Mouse (Mus musculus) forebrain, embryonic 16.5 days (tissue): ENCODE measurements around the gene Glrx5. TPM values are rescaled to one million over a fixed set of nuclear protein-coding genes. Genes with fewer than 3 reads are reported as not detected.

Experiments
- ATAC-seq: fragments of 200-750 bp; cut with Nextera tagmentation; 2 replicates; pipeline ENCODE4 v1.8.0; 2017; ENCODE audit warnings: mild to moderate bottlenecking, moderate library complexity
- H3K27ac ChIP-seq: fragments of 300-500 bp; sonication (generic); 2 replicates; pipeline ENCODE4 v1.5.1; 2014; ENCODE audit warnings: low read length, control low read depth
- H3K27me3 ChIP-seq: fragments of 300-500 bp; sonication (generic); replicated peaks from 2 replicates; pipeline ENCODE4 v1.6.1; 2014; ENCODE audit warnings: low read length; ENCODE audit not compliant: control insufficient read depth, insufficient read depth
- H3K36me3 ChIP-seq: fragments of 300-500 bp; sonication (generic); 2 replicates; pipeline ENCODE4 v1.6.1; 2014; ENCODE audit not compliant: control insufficient read depth, insufficient read depth
- H3K4me1 ChIP-seq: fragments of 300-500 bp; sonication (generic); replicated peaks from 2 replicates; pipeline ENCODE4 v1.6.1; 2014; ENCODE audit warnings: low read length; ENCODE audit not compliant: control insufficient read depth, insufficient read depth
- H3K4me2 ChIP-seq: fragments of 300-500 bp; sonication (generic); 2 replicates; pipeline ENCODE4 v1.6.1; 2014; ENCODE audit warnings: mild to moderate bottlenecking, low read length, control low read depth
- H3K4me3 ChIP-seq: fragments of 300-500 bp; sonication (generic); replicated peaks from 2 replicates; pipeline ENCODE4 v1.5.1; 2014; ENCODE audit warnings: mild to moderate bottlenecking, low read length, control low read depth
- H3K9ac ChIP-seq: fragments of 300-500 bp; sonication (generic); replicated peaks from 2 replicates; pipeline ENCODE4 v1.6.1; 2014; ENCODE audit warnings: low read depth, low read length, control low read depth
- H3K9me3 ChIP-seq: fragments of 300-500 bp; sonication (generic); 2 replicates; pipeline ENCODE4 v1.6.1; 2016; ENCODE audit warnings: low read length; ENCODE audit not compliant: control insufficient read depth
- WGBS: fragments of 180-500 bp; shearing (Covaris S2); extraction: QIAGEN DNeasy Blood & Tissue Kit; methylation state at CpG from one replicate; pipeline ENCODE4 v1.1.7; 2014; 5-methylcytosine and 5-hydroxymethylcytosine counted together
- polyA plus RNA-seq: library from polyadenylated mRNA; unstranded; fragments of >200 nt; fragmentation: Nextera tagmentation; extraction: Ambion mirVana; gene quantifications from 2 replicates; pipeline ENCODE4 v1.2.1, GENCODE M21; 2015

Gene Glrx5
- polyA plus RNA-seq, 1 experiment from 2014 or later, result 133 TPM

DNA sequence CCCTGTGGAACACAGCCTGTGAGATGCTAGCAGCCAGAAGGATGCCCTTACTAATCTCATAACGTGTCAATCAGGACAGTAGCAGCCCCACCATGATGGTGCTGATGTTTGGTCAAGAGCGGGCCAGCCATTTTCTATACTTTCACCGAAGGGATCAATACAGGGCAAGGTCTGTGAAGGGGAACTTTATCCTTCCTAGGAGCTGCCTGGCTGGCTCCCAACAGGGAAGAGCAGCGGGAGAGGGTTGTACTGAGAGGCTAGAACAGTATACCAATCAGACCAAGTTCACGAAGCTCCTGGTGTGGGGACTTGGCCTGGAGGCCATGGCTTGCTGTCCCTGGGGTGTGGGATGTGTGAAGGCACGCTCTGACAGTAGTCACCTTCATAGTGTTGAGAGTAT, 22.8 kb downstream of the Glrx5 start:
- ATAC-seq, result no peak
- Histone ChIP-seq H3K9me3 (no peaks in the 10 kb centered on the region), H3K9ac (no peak overlapping the region), H3K4me1 (no peaks in the 10 kb centered on the region), H3K27ac (no peak overlapping the region), H3K27me3 (no peaks in the 10 kb centered on the region), H3K4me2 (no peak overlapping the region), H3K36me3 (no peaks in the 10 kb centered on the region), H3K4me3 (no peak overlapping the region)
- 86% methylated on average over 6 of the region's 6 CpGs for WGBS

GRCm38 (mm10) chr12:105060006-105060405, 27.5 kb downstream of the Glrx5 start:
- H3K9me3 ChIP-seq, result no peaks in the 10 kb centered on the region
- H3K4me3 ChIP-seq, result no peak overlapping the region
- H3K4me1 ChIP-seq, result no peaks in the 10 kb centered on the region
- WGBS, result 78% methylated on average over 2 of the region's 2 CpGs
- ATAC-seq, result no peak
- H3K27me3 ChIP-seq, result no peaks in the 10 kb centered on the region
- no peak overlapping the region for H3K9ac ChIP-seq
- no peak overlapping the region for H3K4me2 ChIP-seq
- H3K27ac ChIP-seq, result no peak overlapping the region
- no peaks in the 10 kb centered on the region for H3K36me3 ChIP-seq

DNA sequence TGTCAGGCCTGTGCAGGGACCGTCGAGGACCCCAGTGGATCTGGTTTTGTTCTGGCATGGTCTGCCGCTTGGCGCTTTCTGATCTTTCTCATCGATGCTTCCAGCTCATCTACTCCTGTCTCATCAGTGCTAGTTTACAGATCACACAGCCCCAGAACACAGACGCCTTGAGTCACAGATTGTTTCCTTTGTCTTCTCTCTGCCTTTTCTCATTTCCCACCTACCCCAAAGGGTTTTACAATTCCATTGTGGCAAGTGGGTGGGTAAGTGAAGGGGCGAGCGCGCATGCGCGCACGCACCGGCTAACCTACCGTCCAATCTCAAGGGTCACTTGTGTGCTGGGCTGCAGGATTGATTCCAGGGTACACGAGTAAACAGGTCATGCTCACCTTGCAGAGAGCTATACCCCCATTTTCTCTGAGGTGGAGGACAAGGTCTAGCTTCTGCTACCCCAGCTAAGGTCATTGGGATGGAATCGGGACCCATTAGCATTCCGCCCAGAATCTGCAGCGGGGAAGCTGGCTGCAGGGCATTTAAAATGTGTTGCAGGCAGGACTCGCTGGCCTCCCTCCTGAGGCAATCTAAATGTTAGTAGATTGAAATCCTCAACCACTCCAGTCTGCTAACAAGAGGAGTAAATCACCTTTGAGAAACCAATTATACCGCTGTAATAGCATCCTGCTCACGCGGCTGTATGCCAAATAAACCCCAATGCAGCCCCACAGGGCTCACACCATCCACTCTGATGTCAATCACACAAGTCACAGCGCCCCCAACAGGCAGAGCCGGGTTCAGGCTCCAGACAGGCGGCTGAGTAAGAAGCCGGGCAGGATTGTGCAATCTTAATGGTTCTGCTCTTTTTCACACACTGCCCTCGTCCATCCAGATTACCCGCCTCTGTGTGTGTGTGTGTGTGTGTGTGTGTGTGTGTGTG, 31.0 kb downstream of the Glrx5 start:
- Histone ChIP-seq H3K27ac (no peak overlapping the region), H3K4me2 (no peak overlapping the region), H3K4me1 (no peaks in the 10 kb centered on the region), H3K36me3 (no peaks in the 10 kb centered on the region), H3K27me3 (no peaks in the 10 kb centered on the region), H3K4me3 (no peak overlapping the region), H3K9ac (no peak overlapping the region), H3K9me3 (no peaks in the 10 kb centered on the region)
- 50% methylated on average over 28 of the region's 28 CpGs for whole genome bisulfite sequencing
- ATAC-seq, result no peak

DNA sequence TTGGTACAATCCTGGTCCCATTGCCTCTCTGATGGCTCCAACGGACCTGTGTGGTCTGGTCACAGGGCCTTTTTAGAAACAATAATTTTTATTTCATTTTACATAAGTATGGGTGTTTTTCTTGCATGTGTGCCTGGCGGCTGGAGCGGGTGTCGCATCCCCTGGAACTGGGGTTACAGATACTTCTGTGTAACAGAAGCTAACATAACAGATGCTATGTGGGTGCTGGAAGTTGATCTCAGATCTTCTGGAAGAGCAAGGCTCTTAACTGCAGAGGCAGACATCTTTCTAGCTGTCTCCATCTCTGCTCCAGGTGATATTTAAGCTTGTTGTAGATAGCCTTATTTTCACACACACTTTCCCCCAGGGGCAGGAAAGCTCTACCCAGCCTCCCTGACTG, 31.7 kb downstream of the Glrx5 start:
- ATAC-seq, result no peak
- Histone ChIP-seq H3K4me1 (no peaks in the 10 kb centered on the region), H3K4me2 (no peak overlapping the region), H3K4me3 (no peak overlapping the region), H3K9me3 (no peaks in the 10 kb centered on the region), H3K27ac (no peak overlapping the region), H3K36me3 (no peaks in the 10 kb centered on the region), H3K9ac (no peak overlapping the region), H3K27me3 (no peaks in the 10 kb centered on the region)
- WGBS, result 82% methylated on average over 4 of the region's 4 CpGs

- Histone ChIP-seq H3K4me1 (no peaks in the 10 kb centered on the region), H3K36me3 (no peaks in the 10 kb centered on the region), H3K9me3 (no peaks in the 10 kb centered on the region), H3K27me3 (no peaks in the 10 kb centered on the region), H3K9ac (no peak overlapping the region), H3K4me2 (no peak overlapping the region), H3K4me3 (no peak overlapping the region), H3K27ac (no peak overlapping the region)
- 89% methylated on average over 7 of the region's 7 CpGs for WGBS
- no peak for ATAC-seq
Observed at GRCm38 (mm10) chr12:105065119-105065518, 32.6 kb downstream of the Glrx5 start.

GRCm38 (mm10) chr12:105066523-105066922, 34.0 kb downstream of the Glrx5 start:
- Histone ChIP-seq H3K9me3 (no peaks in the 10 kb centered on the region), H3K27me3 (no peaks in the 10 kb centered on the region), H3K27ac (no peak overlapping the region), H3K4me1 (no peaks in the 10 kb centered on the region), H3K4me3 (no peak overlapping the region), H3K9ac (no peak overlapping the region), H3K36me3 (no peaks in the 10 kb centered on the region), H3K4me2 (no peak overlapping the region)
- no peak for ATAC-seq
- WGBS, result 77% methylated on average over 10 of the region's 10 CpGs

GRCm38 (mm10) chr12:105068911-105069310, 36.4 kb downstream of the Glrx5 start:
- H3K9me3 ChIP-seq, result no peaks in the 10 kb centered on the region
- H3K27ac ChIP-seq, result no peak overlapping the region
- 85% methylated on average over 5 of the region's 5 CpGs for WGBS
- no peak for ATAC-seq
- no peaks in the 10 kb centered on the region for H3K27me3 ChIP-seq
- no peaks in the 10 kb centered on the region for H3K4me1 ChIP-seq
- H3K4me3 ChIP-seq, result no peak overlapping the region
- H3K36me3 ChIP-seq, result no peaks in the 10 kb centered on the region
- no peak overlapping the region for H3K9ac ChIP-seq
- no peak overlapping the region for H3K4me2 ChIP-seq

- Histone ChIP-seq H3K9me3 (no peaks in the 10 kb centered on the region), H3K27ac (no peak overlapping the region), H3K36me3 (no peaks in the 10 kb centered on the region), H3K4me1 (peaks cover 10% of the 10 kb centered on the region; the same call in 1 of the 2 replicates), H3K9ac (no peak overlapping the region), H3K27me3 (no peaks in the 10 kb centered on the region), H3K4me2 (no peak overlapping the region), H3K4me3 (no peak overlapping the region)
- WGBS, result 44% methylated on average over 9 of the region's 9 CpGs
- no peak for ATAC-seq
Observed at GRCm38 (mm10) chr12:105073708-105074107, 41.2 kb downstream of the Glrx5 start.

DNA sequence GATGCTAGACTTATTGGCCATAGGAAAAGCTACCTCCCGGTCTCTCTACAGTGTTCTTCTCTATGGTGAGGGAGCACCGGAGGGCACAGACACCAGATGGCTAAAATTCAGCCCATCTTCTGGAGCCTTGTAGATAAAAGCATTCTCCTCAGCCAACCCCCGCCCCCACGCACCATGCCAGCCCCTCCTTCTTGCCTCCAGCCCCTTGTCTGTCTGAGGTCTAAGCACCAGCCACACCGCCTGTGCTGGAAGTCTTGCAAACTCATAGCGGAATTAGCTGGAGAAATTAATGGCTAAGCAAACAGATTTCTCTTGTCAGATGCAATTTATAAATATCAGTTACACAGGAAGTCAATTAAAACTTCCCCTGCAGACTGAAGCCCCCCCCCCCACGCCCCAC, 43.0 kb downstream of the Glrx5 start:
- no peak for ATAC-seq
- no peak overlapping the region for H3K4me3 ChIP-seq
- 33% methylated on average over 7 of the region's 7 CpGs for WGBS
- H3K27ac ChIP-seq, result no peak overlapping the region
- no peaks in the 10 kb centered on the region for H3K27me3 ChIP-seq
- no peaks in the 10 kb centered on the region for H3K9me3 ChIP-seq
- no peak overlapping the region for H3K4me2 ChIP-seq
- H3K9ac ChIP-seq, result no peak overlapping the region
- H3K4me1 ChIP-seq, result peaks cover 10% of the 10 kb centered on the region; the same call in 1 of the 2 replicates
- no peaks in the 10 kb centered on the region for H3K36me3 ChIP-seq
